Mouse (Mus musculus): ENCODE results near the gene Ddx6. TPM values are rescaled to one million over a fixed set of nuclear protein-coding genes. Genes with fewer than 3 reads are reported as not detected.
"Not testable (repeated sequence)": the region's sequence is repeated elsewhere in the genome, so short reads cannot be mapped to it uniquely, and the experiment has no call there.

The Ddx6 gene
- total RNA-seq, 1 experiment from 2014 or later = 301 TPM

- ATAC-seq (ENCODE audit: extremely low read depth, insufficient number of reproducible peaks, low FRiP score, poor library complexity, severe bottlenecking) = no peak
These were observed 19.7 kb downstream of the Ddx6 start for GRCm38 (mm10) chr9:44624390-44624789.

- no peak for ATAC-seq (ENCODE audit: extremely low read depth, insufficient number of reproducible peaks, low FRiP score, poor library complexity, severe bottlenecking)
These were observed 21.6 kb downstream of the Ddx6 start for GRCm38 (mm10) chr9:44626268-44626667.

GRCm38 (mm10) chr9:44637551-44638169, 33.0 kb downstream of the Ddx6 start:
- ATAC-seq (ENCODE audit: extremely low read depth, insufficient number of reproducible peaks, low FRiP score, poor library complexity, severe bottlenecking) = 0 out of 2 replicates have a peak, but pooled peaks have one; percentile 32

- not testable (repeated sequence) for ATAC-seq (ENCODE audit: extremely low read depth, insufficient number of reproducible peaks, low FRiP score, poor library complexity, severe bottlenecking)
These were observed 34.0 kb downstream of the Ddx6 start for GRCm38 (mm10) chr9:44638726-44639125.

GRCm38 (mm10) chr9:44640028-44640427, 35.3 kb downstream of the Ddx6 start:
- not testable (repeated sequence) for ATAC-seq (ENCODE audit: extremely low read depth, insufficient number of reproducible peaks, low FRiP score, poor library complexity, severe bottlenecking)

GRCm38 (mm10) chr9:44640646-44641357, 36.1 kb downstream of the Ddx6 start:
- ATAC-seq (ENCODE audit: extremely low read depth, insufficient number of reproducible peaks, low FRiP score, poor library complexity, severe bottlenecking) = no peak

GRCm38 (mm10) chr9:44641616-44642015, 36.9 kb downstream of the Ddx6 start:
- no peak for ATAC-seq (ENCODE audit: extremely low read depth, insufficient number of reproducible peaks, low FRiP score, poor library complexity, severe bottlenecking)

- ATAC-seq (ENCODE audit: extremely low read depth, insufficient number of reproducible peaks, low FRiP score, poor library complexity, severe bottlenecking) = no peak
These were observed 38.4 kb downstream of the Ddx6 start for GRCm38 (mm10) chr9:44643103-44643502.

GRCm38 (mm10) chr9:44644186-44644585, 39.5 kb downstream of the Ddx6 start:
- ATAC-seq (ENCODE audit: extremely low read depth, insufficient number of reproducible peaks, low FRiP score, poor library complexity, severe bottlenecking) = no peak

- 0 out of 2 replicates have a peak, but pooled peaks have one; percentile 4 for ATAC-seq (ENCODE audit: extremely low read depth, insufficient number of reproducible peaks, low FRiP score, poor library complexity, severe bottlenecking)
These were observed 40.8 kb downstream of the Ddx6 start for GRCm38 (mm10) chr9:44645481-44645880.

GRCm38 (mm10) chr9:44645924-44646323, 41.2 kb downstream of the Ddx6 start:
- ATAC-seq (ENCODE audit: extremely low read depth, insufficient number of reproducible peaks, low FRiP score, poor library complexity, severe bottlenecking) = peak; percentile 70

- ATAC-seq (ENCODE audit: extremely low read depth, insufficient number of reproducible peaks, low FRiP score, poor library complexity, severe bottlenecking) = peak; percentile 17; the same call in 1 of the 2 replicates
These were observed 41.7 kb downstream of the Ddx6 start for GRCm38 (mm10) chr9:44646366-44646765.

GRCm38 (mm10) chr9:44647026-44647425, 42.3 kb downstream of the Ddx6 start:
- ATAC-seq (ENCODE audit: extremely low read depth, insufficient number of reproducible peaks, low FRiP score, poor library complexity, severe bottlenecking) = no peak

GRCm38 (mm10) chr9:44647656-44648055, 43.0 kb downstream of the Ddx6 start:
- no peak for ATAC-seq (ENCODE audit: extremely low read depth, insufficient number of reproducible peaks, low FRiP score, poor library complexity, severe bottlenecking)

GRCm38 (mm10) chr9:44648881-44649281, 44.2 kb downstream of the Ddx6 start:
- no peak for ATAC-seq (ENCODE audit: extremely low read depth, insufficient number of reproducible peaks, low FRiP score, poor library complexity, severe bottlenecking)

- ATAC-seq (ENCODE audit: extremely low read depth, insufficient number of reproducible peaks, low FRiP score, poor library complexity, severe bottlenecking) = peak; percentile 75
These were observed 47.3 kb downstream of the Ddx6 start for GRCm38 (mm10) chr9:44652027-44652426.

- no peak for ATAC-seq (ENCODE audit: extremely low read depth, insufficient number of reproducible peaks, low FRiP score, poor library complexity, severe bottlenecking)
These were observed 49.2 kb downstream of the Ddx6 start for GRCm38 (mm10) chr9:44653896-44654295.

- peak; percentile 52 for ATAC-seq (ENCODE audit: extremely low read depth, insufficient number of reproducible peaks, low FRiP score, poor library complexity, severe bottlenecking)
These were observed 50.7 kb downstream of the Ddx6 start for GRCm38 (mm10) chr9:44655098-44656066.

GRCm38 (mm10) chr9:44663706-44664105, 59.0 kb downstream of the Ddx6 start:
- ATAC-seq (ENCODE audit: extremely low read depth, insufficient number of reproducible peaks, low FRiP score, poor library complexity, severe bottlenecking) = no peak
